Mouse (Mus musculus) skeletal muscle tissue, postnatal 0 days (tissue): Measurements from ENCODE around the gene Nes. TPM values are rescaled to one million over a fixed set of nuclear protein-coding genes. Genes with fewer than 3 reads are reported as not detected.

Source experiments
- polyA plus RNA-seq: library from polyadenylated mRNA; unstranded; fragments of >200 nt; fragmentation: Nextera tagmentation; extraction: Ambion mirVana; gene quantifications from 2 replicates; pipeline ENCODE4 v1.2.1, GENCODE M21; 2015

Gene Nes
- 74.2 and 79.3 TPM in 2 replicates for polyA plus RNA-seq

DNA sequence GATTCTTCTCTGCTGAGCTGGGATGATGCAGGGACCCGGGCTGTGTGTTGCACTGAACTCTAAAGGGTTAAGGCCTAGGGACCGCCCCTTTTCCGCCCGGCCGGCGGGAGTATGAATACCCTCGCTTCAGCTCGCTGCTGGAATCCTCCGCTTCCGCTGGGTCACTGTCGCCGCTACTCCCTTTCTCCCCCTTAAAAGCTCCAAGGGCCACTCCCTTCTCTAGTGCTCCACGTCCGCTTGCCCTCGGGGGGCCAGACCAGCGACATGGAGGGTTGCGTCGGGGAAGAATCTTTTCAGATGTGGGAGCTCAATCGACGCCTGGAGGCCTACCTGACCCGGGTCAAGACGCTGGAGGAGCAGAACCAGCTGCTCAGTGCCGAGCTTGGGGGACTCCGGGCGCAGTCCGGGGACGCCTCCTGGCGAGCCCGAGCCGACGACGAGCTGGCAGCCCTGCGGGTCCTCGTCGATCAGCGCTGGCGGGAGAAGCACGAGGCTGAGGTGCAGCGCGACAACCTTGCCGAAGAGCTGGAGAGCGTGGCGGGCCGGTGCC is at the start of gene Nes:
Nes (plus strand) TSS at position 140 of the 550 bp plus-strand sequence.

GRCm38 (mm10) chr3:87930078-87930795 is 40.6 kb upstream of the Nes start, which contains the start of the genes Isg20l2 and Rrnad1:
Gene Isg20l2 (plus strand): TSS chr3:87930314.
Gene Rrnad1 (minus strand): TSS chr3:87930717.

DNA sequence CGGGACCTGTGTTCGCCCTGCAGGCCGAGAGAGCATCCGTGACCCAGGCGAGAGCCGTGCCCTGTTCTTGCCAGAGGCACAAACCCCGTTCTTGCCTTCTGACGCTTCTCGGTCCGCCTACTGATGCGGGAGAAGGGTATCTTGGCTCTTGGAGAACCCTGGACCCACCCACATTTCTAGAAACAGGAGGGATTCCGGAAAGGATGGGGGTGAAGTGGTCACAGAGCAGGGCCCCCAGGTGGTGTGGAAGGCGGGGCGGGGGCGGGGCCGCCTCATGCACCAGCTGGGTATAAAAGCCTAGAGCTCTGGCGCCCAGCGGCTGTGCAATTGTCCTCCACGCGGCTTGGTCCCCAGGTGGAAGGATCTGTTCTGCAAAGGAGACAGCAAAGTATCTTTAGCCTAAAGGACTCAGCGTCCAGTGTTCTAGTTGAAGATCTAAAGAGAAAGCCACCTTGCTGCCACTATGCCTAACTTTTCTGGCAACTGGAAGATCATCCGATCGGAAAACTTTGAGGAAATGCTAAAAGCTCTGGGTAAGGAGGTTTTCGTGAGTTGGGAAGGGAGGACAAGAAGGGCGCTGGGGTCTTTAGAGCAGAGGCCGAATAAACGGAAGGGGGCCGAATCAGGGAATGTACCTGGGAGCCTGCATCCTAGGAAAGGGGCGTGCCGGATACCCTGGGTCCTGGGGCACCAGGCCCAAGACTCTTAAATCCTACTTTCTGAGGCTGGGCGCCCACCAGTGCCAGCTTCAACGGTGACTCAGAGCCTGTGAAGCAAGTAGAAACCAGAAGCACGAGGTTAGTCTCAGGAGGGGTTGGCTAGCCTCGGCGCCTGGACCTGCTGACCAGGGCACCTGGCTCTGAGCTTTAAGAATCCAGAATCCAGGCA is 22.3 kb upstream of the Nes start, which contains the start of gene Crabp2:
Crabp2 (plus strand) TSS at position 289 of the 888 bp plus-strand sequence.

DNA sequence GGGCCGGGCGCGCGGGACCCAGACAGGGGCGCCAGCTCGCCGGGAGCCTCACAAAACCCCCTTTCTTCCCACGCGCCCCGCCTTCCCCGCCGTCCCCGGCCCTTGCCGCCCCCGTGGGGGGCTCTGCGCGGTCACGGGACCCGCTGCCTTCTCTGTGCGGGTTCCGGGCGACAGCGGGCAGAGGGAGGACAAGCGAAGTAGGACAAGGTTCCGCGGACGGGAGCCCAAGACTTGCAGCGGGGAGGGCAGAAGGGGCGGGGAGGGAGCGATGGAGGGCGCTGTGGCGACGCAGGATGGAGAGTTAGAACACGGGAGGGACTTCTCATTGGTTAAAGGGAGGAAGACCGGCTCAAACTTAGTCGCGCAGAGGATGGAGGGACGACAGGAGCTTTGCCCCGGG is 29.3 kb downstream of the Nes start, which contains the start of gene Bcan:
Bcan (minus strand) TSS at position 50 of the 400 bp plus-strand sequence.

DNA sequence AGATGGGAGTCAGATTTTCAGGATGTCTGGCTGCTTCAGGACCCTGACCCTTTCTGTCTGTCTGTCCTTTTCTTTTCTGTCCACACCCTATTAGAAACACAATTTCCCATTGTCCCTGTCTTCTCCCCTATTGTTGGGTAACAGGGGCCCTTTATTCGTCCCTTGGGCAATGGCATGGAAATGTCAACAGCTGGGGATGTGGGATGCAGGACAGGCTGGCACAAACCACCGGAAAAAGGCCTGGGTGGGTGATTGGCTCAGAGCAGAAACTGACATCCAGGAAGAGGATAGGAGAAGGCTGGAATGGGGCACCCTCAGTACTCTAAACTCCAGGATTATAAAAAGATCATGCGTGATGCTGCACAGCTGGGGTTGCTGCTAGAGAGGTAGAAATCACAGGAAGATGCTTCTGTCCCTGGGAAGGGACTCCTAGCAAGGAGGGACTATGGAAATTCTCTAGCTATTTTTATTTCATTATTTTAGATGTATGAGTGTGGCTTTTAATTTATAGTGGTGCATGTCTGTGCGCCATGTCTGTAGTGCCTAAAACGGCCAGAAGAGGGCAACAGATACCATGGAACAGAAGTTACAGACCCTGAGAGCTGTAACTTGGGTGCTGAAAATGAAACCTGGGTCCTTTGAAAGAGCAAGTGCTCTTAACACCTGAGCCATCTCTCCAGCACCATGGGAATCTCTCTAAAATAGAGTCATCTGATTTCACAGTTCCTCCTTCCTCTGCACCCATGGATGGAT is 56.7 kb downstream of the Nes start, which contains the start of gene Hapln2:
Hapln2 (minus strand) TSS at position 150 of the 753 bp plus-strand sequence.

Other genes with a start within 250 kb of the Nes start
- 0.18 and 0.26 TPM in 2 replicates for gene Lrrc71, start 222.5 kb upstream of the Nes start, polyA plus RNA-seq
- gene Ntrk1, start 175.9 kb upstream of the Nes start, polyA plus RNA-seq, result 0.28 TPM in 1 of 2 replicates, not detected in the other
- 0.04 and 0.13 TPM in 2 replicates for gene Insrr, start 174.1 kb upstream of the Nes start, polyA plus RNA-seq
- 10.9 and 12.9 TPM in 2 replicates for gene Pear1, start 146.8 kb upstream of the Nes start, polyA plus RNA-seq
- gene Sh2d2a, start 124.3 kb upstream of the Nes start, polyA plus RNA-seq, result 0.07 and 0.13 TPM in 2 replicates
- 9.7 and 10.3 TPM in 2 replicates for gene Prcc, start 85.5 kb upstream of the Nes start, polyA plus RNA-seq
- gene Hdgf, start 64.8 kb upstream of the Nes start, polyA plus RNA-seq, result 113 and 133 TPM in 2 replicates
- 51.0 and 60.6 TPM in 2 replicates for gene Mrpl24, start 51.6 kb upstream of the Nes start, polyA plus RNA-seq
- gene Isg20l2, start 40.8 kb upstream of the Nes start, polyA plus RNA-seq, result 16.7 and 16.8 TPM in 2 replicates
- 7.5 and 8.2 TPM in 2 replicates for gene Rrnad1, start 40.4 kb upstream of the Nes start, polyA plus RNA-seq
- gene Crabp2, start 22.4 kb upstream of the Nes start, polyA plus RNA-seq, result 0.85 and 3.3 TPM in 2 replicates
- gene Bcan, start 29.2 kb downstream of the Nes start, polyA plus RNA-seq, result 0.21 TPM in 1 of 2 replicates, not detected in the other
- gene Hapln2, start 56.5 kb downstream of the Nes start, polyA plus RNA-seq, result 0.08 and 0.13 TPM in 2 replicates
- 15.9 and 16.7 TPM in 2 replicates for gene Gpatch4, start 72.0 kb downstream of the Nes start, polyA plus RNA-seq
- gene Naxe, start 87.4 kb downstream of the Nes start, polyA plus RNA-seq, result 106 and 125 TPM in 2 replicates
- not detected in 2 replicates for gene Ttc24, start 107.2 kb downstream of the Nes start, polyA plus RNA-seq
- 5.1 and 5.8 TPM in 2 replicates for gene Iqgap3, start 110.9 kb downstream of the Nes start, polyA plus RNA-seq
- 63.1 and 70.4 TPM in 2 replicates for gene Mef2d, start 171.3 kb downstream of the Nes start, polyA plus RNA-seq